Mouse (Mus musculus) midbrain, embryonic 15.5 days (tissue): ENCODE measurements around the gene Stx8. TPM values are rescaled to one million over a fixed set of nuclear protein-coding genes. Genes with fewer than 3 reads are reported as not detected.

Experiments
- ATAC-seq: fragments of 200-750 bp; cut with Nextera tagmentation; replicated peaks from 2 replicates; pipeline ENCODE4 v1.8.0; 2017; ENCODE audit warnings: moderate TSS enrichment
- H3K27ac ChIP-seq: fragments of 300-500 bp; sonication (generic); 2 replicates; pipeline ENCODE4 v1.5.1; 2015; ENCODE audit warnings: mild to moderate bottlenecking, inconsistent platforms
- H3K27me3 ChIP-seq: fragments of 300-500 bp; sonication (generic); replicated peaks from 2 replicates; pipeline ENCODE4 v1.6.1; 2015; ENCODE audit warnings: inconsistent platforms
- H3K36me3 ChIP-seq: fragments of 300-500 bp; sonication (generic); replicated peaks from 2 replicates; pipeline ENCODE4 v1.6.1; 2015; ENCODE audit warnings: inconsistent platforms
- H3K4me1 ChIP-seq: fragments of 300-500 bp; sonication (generic); 2 replicates; pipeline ENCODE4 v1.6.1; 2015; ENCODE audit warnings: inconsistent platforms
- H3K4me2 ChIP-seq: fragments of 300-500 bp; sonication (generic); 2 replicates; pipeline ENCODE4 v1.6.1; 2015; ENCODE audit warnings: inconsistent platforms, mild to moderate bottlenecking, moderate library complexity
- H3K4me3 ChIP-seq: fragments of 300-500 bp; sonication (generic); 2 replicates; pipeline ENCODE4 v1.5.1; 2015; ENCODE audit warnings: mild to moderate bottlenecking, inconsistent platforms
- H3K9ac ChIP-seq: fragments of 300-500 bp; sonication (generic); 2 replicates; pipeline ENCODE4 v1.6.1; 2015; ENCODE audit warnings: mild to moderate bottlenecking, inconsistent platforms
- H3K9me3 ChIP-seq: fragments of 300-500 bp; sonication (generic); 2 replicates; pipeline ENCODE4 v1.6.1; 2016; ENCODE audit warnings: inconsistent platforms
- WGBS: fragments of 180-500 bp; shearing (Covaris S2); methylation state at CpG from one replicate; pipeline ENCODE4 v1.1.7; 2015; ENCODE audit warnings: mixed read lengths; 5-methylcytosine and 5-hydroxymethylcytosine counted together
- polyA plus RNA-seq: library from polyadenylated mRNA; unstranded; fragments of >200 nt; fragmentation: Nextera tagmentation; extraction: Ambion mirVana; gene quantifications from 2 replicates; pipeline ENCODE4 v1.2.1, GENCODE M21; 2015

Gene Stx8
- polyA plus RNA-seq, 1 experiment from 2014 or later = 60.8 TPM

DNA sequence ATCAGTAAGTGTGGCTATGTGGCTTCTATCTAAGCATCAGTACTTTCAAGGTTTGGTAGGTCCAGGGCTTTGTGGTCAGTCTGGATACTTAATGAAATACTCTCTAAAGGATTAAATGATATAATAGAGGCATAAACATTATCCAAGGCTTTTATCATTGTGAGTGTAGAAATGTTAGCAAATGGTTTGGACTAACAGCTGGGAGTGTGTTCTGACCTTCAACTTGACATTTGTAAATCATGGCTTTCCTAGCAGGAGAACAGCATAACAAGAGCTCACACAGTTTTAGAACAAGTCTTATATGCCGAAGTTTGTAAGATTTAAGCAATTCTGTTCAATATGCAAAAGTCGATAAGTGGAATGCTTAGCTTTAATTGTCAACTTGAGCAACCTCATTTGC lies 113.8 kb downstream of the Stx8 start:
- Histone ChIP-seq H3K36me3 (no peaks in the 10 kb centered on the region), H3K9me3 (no peaks in the 10 kb centered on the region), H3K4me1 (no peaks in the 10 kb centered on the region), H3K4me2 (no peak overlapping the region), H3K4me3 (no peak overlapping the region), H3K27ac (no peak overlapping the region), H3K9ac (no peak overlapping the region), H3K27me3 (no peaks in the 10 kb centered on the region)
- WGBS = 98% methylated on average over 2 of the region's 2 CpGs
- no peak for ATAC-seq

DNA sequence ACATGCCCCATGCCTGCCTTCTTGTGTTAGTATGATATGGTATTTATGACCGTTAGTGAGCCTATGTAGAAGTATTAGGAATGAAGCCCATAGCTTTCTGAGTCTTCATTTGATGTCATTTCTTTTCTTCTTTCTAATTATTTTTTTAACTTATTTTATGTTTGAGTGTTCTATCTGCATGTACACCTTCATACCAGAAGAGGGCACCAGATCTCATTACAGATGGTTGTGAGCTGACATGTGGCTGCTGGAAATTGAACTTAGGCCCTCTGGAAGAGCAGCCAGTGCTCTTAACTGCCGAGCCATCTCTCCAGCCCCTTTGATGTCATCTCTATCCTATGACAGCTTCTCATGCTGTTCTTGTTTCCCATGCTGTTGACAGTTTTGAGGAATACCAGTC lies 115.0 kb downstream of the Stx8 start:
- Histone ChIP-seq H3K36me3 (no peaks in the 10 kb centered on the region), H3K27me3 (no peaks in the 10 kb centered on the region), H3K4me2 (no peak overlapping the region), H3K4me3 (no peak overlapping the region), H3K27ac (no peak overlapping the region), H3K4me1 (no peaks in the 10 kb centered on the region), H3K9me3 (no peaks in the 10 kb centered on the region), H3K9ac (no peak overlapping the region)
- WGBS = 95% methylated on average over 2 of the region's 2 CpGs
- no peak for ATAC-seq

DNA sequence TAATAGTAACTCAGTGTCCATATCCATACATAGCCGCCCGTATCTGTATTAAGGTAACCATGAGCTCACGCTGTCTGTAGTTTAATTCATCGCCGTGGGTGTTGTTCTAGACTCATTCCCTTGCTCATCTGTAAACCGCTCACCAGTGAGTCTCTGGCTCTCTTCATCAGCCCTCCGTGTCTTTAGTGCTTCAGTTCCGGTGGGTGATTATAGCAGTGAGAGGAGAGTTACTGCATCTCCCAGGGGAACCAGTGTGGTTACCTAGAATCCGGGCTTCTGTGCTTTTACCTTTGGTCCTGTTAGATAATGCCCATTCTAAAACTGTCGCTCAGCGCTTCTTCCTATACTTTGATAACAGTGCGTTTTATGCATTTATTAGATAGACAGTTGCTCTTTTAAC lies 116.8 kb downstream of the Stx8 start:
- no peak for ATAC-seq
- no peak overlapping the region for H3K4me2 ChIP-seq
- H3K36me3 ChIP-seq = no peaks in the 10 kb centered on the region
- H3K4me1 ChIP-seq = no peaks in the 10 kb centered on the region
- 88% methylated on average over 12 of the region's 12 CpGs for WGBS
- no peak overlapping the region for H3K4me3 ChIP-seq
- no peak overlapping the region for H3K9ac ChIP-seq
- no peak overlapping the region for H3K27ac ChIP-seq
- H3K27me3 ChIP-seq = no peaks in the 10 kb centered on the region
- H3K9me3 ChIP-seq = no peaks in the 10 kb centered on the region

DNA sequence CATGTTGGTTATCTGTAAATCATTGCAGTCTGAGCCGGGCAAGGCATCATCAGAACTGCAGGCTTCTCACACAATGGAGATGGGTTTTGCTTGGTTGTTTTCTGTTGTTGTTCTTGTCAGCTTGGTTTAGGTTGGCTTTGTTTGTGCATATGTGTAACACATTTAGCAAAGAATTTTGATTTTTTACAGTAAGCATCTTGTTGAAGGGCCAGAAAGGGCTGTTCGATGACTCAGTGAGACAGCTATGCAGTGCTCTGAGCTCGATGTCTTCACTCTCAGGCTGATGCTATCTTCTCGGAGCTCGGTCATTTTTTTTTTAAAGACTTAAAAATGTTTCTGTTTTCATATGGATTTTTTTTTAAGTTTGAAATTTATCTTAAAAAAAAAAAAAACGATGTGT lies 117.6 kb downstream of the Stx8 start:
- Histone ChIP-seq H3K9me3 (no peaks in the 10 kb centered on the region), H3K4me2 (no peak overlapping the region), H3K27ac (peak overlapping the region; percentile 36; the same call in 1 of the 2 replicates), H3K9ac (no peak overlapping the region), H3K4me1 (no peaks in the 10 kb centered on the region), H3K4me3 (no peak overlapping the region), H3K36me3 (no peaks in the 10 kb centered on the region), H3K27me3 (no peaks in the 10 kb centered on the region)
- ATAC-seq = no peak
- WGBS = 81% methylated on average over 6 of the region's 6 CpGs

DNA sequence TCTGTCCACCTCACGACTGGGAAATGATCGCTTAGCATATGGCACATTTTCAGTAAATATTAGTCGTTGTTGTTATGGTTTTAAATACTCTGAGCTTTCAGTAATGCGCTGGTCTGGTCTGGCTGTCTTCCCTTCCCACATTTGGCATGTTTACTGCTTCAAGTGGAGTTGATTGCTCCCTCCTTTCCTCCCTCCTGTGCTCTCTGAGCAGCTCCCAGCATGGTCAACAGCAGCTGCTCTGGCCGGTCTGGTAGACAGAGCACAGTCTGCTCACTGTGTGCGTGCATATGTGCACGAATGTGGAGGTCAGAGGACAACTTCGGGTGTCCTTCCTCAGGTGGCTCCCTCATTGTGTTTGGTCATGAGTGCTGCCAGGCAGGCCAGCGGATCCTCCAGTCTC lies 120.2 kb downstream of the Stx8 start:
- no peak overlapping the region for H3K4me2 ChIP-seq
- H3K4me3 ChIP-seq = no peak overlapping the region
- no peaks in the 10 kb centered on the region for H3K36me3 ChIP-seq
- no peak overlapping the region for H3K27ac ChIP-seq
- H3K9me3 ChIP-seq = no peaks in the 10 kb centered on the region
- no peak for ATAC-seq
- H3K9ac ChIP-seq = no peak overlapping the region
- no peaks in the 10 kb centered on the region for H3K27me3 ChIP-seq
- no peaks in the 10 kb centered on the region for H3K4me1 ChIP-seq
- 87% methylated on average over 9 of the region's 9 CpGs for WGBS

DNA sequence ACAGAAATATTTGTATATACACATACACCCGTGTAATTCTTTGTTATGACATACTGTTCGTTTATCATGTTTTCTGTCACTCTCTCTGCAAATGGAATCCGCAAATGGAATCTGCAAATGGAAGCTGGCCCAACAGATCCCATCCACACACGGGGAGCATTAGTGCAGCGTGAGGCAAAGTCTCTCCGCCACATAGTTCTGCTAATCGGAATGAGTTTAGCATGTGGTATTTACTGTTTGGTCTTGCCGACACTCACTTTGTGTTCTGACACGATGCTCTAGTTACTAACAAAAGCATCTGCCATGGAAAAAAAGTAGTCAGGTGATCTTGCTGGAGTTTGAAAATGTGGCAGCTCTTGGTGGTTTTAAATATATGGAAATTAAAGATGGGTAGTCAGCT lies 123.4 kb downstream of the Stx8 start:
- H3K9ac ChIP-seq = no peak overlapping the region
- no peak for ATAC-seq
- no peaks in the 10 kb centered on the region for H3K4me1 ChIP-seq
- no peaks in the 10 kb centered on the region for H3K9me3 ChIP-seq
- no peak overlapping the region for H3K4me3 ChIP-seq
- H3K36me3 ChIP-seq = no peaks in the 10 kb centered on the region
- no peaks in the 10 kb centered on the region for H3K27me3 ChIP-seq
- WGBS = 76% methylated on average over 9 of the region's 9 CpGs
- no peak overlapping the region for H3K4me2 ChIP-seq
- H3K27ac ChIP-seq = no peak overlapping the region

DNA sequence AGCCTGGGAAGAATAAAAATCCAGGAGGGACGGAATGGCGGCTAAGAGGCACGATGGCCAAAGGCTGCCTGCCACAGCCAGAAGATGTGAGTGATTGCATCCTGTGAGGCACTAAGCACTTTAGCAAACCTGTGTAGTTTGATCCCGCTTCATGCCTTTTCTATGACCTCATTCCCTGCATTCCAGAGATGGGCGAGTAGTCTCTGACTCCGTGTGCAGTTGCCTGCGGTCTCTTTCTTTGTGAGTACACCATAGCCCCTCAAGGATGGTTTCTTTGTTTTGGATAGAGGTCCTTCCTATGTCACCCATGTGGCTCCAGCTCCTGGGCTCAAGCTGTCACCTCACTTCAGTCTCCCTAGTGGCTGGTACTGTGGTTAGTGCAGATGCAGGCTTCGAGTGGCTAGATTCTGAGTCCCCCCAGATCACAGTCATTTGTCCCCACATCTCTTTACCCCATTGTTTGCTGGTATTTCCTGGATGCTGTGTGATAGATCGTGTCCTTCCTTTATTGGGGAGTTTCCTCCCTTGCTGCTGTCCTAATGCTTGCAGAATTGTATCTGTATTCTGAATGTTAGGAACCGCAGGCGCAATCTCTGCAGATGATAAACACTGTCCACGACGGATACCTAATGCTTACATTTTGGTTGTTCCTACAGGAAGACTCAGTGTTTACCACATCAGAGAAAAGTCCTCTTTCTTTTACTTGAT lies 124.0 kb downstream of the Stx8 start:
- H3K4me1 ChIP-seq = no peaks in the 10 kb centered on the region
- H3K27me3 ChIP-seq = no peaks in the 10 kb centered on the region
- no peak overlapping the region for H3K4me2 ChIP-seq
- WGBS = 60% methylated on average over 13 of the region's 13 CpGs
- H3K4me3 ChIP-seq = no peak overlapping the region
- no peak for ATAC-seq
- no peak overlapping the region for H3K27ac ChIP-seq
- no peaks in the 10 kb centered on the region for H3K9me3 ChIP-seq
- no peaks in the 10 kb centered on the region for H3K36me3 ChIP-seq
- H3K9ac ChIP-seq = no peak overlapping the region

DNA sequence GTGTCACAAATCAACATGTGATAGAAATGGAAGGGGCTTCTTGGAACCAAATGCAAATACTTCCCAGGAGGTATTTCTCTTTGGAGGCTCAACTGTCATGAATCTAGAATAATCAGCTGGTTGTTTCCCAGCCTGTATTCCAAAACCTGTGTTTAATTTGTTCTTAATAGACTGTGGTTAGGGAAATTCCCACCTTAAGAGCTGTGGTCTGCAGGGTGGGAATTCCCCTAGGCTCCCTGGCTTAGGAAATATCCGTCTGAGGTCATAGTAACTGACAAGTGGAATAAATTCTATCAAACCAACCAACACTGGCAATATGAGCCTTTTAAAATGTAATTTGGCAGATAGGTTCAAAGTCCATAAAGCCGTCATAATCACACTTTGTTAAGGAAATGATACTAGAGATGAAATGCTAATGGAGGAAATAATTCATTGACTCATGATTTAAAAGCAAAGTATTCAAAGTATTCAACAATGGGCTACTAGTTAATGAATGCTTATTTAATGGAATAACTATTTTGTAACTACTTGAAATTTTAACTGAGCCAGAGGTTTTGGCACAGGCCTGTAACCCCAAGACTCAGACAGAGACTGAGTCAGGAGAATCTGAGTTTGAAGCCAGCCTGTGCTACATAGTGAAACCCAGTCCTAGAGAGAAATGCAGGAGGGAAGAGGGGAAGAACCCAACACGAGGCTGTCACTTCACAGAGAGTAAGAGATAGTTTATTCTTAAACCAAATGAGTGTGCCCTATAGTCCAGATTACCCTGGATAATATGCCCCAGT lies 126.2 kb downstream of the Stx8 start:
- Histone ChIP-seq H3K4me1 (no peaks in the 10 kb centered on the region), H3K27ac (no peak overlapping the region), H3K9me3 (no peaks in the 10 kb centered on the region), H3K4me2 (no peak overlapping the region), H3K36me3 (no peaks in the 10 kb centered on the region), H3K9ac (no peak overlapping the region), H3K4me3 (no peak overlapping the region), H3K27me3 (no peaks in the 10 kb centered on the region)
- no peak for ATAC-seq
- WGBS = 68% methylated on average over 3 of the region's 3 CpGs

DNA sequence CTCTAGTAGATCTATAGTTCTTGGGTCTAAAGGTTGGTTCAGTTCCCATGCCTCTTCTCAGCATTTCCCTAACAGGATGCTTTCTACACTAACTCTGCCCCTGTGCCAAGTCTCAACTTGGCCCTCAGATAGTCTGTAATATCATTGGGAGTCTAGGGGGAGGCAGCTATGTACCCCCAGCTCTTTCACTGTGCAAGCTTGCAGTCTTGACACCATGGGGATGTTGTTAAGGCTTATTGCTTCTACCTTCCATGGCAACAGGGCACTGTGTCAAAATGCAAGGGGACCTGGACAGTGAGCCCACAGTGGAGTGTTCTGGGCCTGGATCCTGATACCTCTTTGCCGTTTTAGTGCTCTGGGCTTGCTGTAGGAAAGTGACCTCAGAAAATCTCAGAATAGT lies 135.6 kb downstream of the Stx8 start:
- no peak overlapping the region for H3K4me2 ChIP-seq
- 93% methylated on average over 1 of the region's 1 CpGs for WGBS
- H3K27me3 ChIP-seq = no peaks in the 10 kb centered on the region
- no peaks in the 10 kb centered on the region for H3K9me3 ChIP-seq
- no peaks in the 10 kb centered on the region for H3K4me1 ChIP-seq
- H3K36me3 ChIP-seq = no peaks in the 10 kb centered on the region
- no peak for ATAC-seq
- no peak overlapping the region for H3K9ac ChIP-seq
- H3K27ac ChIP-seq = no peak overlapping the region
- H3K4me3 ChIP-seq = no peak overlapping the region

DNA sequence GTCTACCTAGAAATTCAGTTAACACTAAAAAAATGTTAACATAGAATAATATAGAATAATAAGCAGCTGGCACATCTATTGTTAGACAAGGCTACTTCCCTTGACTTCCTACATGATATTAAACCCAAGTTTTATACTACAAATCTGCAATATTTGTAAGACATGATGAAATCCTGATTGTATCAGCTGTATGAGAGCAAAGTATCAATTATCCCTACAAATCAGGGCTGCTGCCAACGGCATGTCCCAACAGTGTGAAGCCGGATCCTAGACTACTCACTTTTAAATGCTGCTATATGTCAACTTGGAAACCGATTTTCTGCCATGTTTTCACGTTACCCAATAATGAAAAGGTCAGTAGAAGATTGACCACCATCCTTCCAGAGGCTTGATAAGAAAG lies 137.5 kb downstream of the Stx8 start:
- no peaks in the 10 kb centered on the region for H3K36me3 ChIP-seq
- H3K9me3 ChIP-seq = no peaks in the 10 kb centered on the region
- H3K9ac ChIP-seq = no peak overlapping the region
- ATAC-seq = no peak
- H3K27me3 ChIP-seq = no peaks in the 10 kb centered on the region
- H3K4me1 ChIP-seq = no peaks in the 10 kb centered on the region
- no peak overlapping the region for H3K27ac ChIP-seq
- H3K4me3 ChIP-seq = no peak overlapping the region
- 88% methylated on average over 4 of the region's 4 CpGs for WGBS
- H3K4me2 ChIP-seq = no peak overlapping the region

DNA sequence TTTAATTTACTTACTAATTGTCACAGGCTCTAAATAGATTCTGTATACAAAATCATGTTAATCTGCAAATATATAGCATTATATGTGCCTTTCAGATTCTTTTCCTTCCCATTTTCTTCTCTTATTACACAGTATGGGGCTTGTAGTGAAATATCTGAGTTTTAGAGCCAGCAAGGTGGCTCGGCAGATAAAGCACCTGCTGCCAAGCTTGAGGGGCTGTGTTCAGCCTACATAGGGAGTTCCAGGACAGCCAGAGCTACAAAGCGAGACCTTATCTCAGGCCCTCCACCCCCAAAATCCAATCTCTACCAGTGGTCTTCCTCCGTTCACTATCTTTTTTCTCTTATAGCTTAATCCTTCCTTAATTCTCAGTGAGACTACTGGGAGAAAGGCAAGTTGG lies 140.1 kb downstream of the Stx8 start:
- Histone ChIP-seq H3K27ac (no peak overlapping the region), H3K9me3 (no peaks in the 10 kb centered on the region), H3K4me3 (no peak overlapping the region), H3K4me2 (no peak overlapping the region), H3K4me1 (no peaks in the 10 kb centered on the region), H3K27me3 (no peaks in the 10 kb centered on the region), H3K9ac (no peak overlapping the region), H3K36me3 (no peaks in the 10 kb centered on the region)
- 89% methylated on average over 3 of the region's 3 CpGs for WGBS
- no peak for ATAC-seq

DNA sequence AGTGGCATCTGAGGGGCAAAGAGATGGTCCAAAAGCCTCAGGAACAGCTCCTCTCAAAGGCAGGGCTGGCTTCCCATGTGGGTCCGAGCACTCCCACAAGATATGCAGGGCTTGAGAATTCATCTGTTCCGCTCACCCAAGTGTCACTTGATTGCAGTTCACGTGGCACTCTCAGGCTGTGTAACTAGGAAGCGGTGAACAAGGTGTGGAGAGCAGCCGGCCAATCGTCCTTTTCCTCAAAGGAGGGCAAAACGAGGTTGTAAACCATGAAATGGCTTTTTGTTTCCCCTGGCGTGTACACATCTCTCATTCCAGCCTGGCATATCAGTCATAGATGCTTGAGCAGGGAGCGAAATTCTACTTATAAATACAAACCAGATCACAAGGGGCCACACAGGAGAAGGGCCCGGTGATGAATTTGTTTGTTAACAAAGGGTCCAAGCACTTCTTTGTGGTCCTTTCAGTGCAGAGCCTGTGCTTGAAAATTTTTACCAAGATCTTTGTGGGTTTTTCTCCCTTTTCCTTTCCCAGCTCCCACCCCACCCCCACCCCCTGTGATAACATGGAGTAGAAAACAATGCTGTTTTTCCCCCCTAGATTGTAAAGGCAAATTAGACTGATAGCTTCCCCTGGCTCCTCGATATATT lies 147.6 kb downstream of the Stx8 start:
- peaks cover 14% of the 10 kb centered on the region for H3K4me1 ChIP-seq
- ATAC-seq = no peak
- no peaks in the 10 kb centered on the region for H3K27me3 ChIP-seq
- H3K27ac ChIP-seq = no peak overlapping the region
- no peak overlapping the region for H3K4me3 ChIP-seq
- H3K9ac ChIP-seq = no peak overlapping the region
- WGBS = 22% methylated on average over 11 of the region's 11 CpGs
- no peaks in the 10 kb centered on the region for H3K9me3 ChIP-seq
- H3K36me3 ChIP-seq = no peaks in the 10 kb centered on the region
- no peak overlapping the region; the same call in 1 of the 2 replicates for H3K4me2 ChIP-seq
